Mouse (Mus musculus) lung, postnatal 0 days (tissue): Measurements from ENCODE around the gene Bri3.

ENCODE experiments used
- CTCF ChIP-seq: IDR thresholded peaks from 2 replicates; pipeline ENCODE4 v1.5.1; 2016; ENCODE audit warnings: antibody characterized with exemption, mild to moderate bottlenecking
- EP300 ChIP-seq: IDR thresholded peaks from 2 replicates; pipeline ENCODE4 v1.6.1; 2016; ENCODE audit warnings: antibody characterized with exemption, mild to moderate bottlenecking, control low read depth

- TF ChIP-seq EP300 (no peak), CTCF (peak; percentile 44)
Observed at GRCm38 (mm10) chr5:144357881-144358591, 113.8 kb downstream of the Bri3 start, which contains the start of gene Baiap2l1.
